Mouse (Mus musculus): ENCODE measurements around the gene Hapln2. TPM values are rescaled to one million over a fixed set of nuclear protein-coding genes. Genes with fewer than 3 reads are reported as not detected.

The Hapln2 gene
- total RNA-seq, 2 experiments from 2014 or later, result 11.3 to 13.5 TPM

DNA sequence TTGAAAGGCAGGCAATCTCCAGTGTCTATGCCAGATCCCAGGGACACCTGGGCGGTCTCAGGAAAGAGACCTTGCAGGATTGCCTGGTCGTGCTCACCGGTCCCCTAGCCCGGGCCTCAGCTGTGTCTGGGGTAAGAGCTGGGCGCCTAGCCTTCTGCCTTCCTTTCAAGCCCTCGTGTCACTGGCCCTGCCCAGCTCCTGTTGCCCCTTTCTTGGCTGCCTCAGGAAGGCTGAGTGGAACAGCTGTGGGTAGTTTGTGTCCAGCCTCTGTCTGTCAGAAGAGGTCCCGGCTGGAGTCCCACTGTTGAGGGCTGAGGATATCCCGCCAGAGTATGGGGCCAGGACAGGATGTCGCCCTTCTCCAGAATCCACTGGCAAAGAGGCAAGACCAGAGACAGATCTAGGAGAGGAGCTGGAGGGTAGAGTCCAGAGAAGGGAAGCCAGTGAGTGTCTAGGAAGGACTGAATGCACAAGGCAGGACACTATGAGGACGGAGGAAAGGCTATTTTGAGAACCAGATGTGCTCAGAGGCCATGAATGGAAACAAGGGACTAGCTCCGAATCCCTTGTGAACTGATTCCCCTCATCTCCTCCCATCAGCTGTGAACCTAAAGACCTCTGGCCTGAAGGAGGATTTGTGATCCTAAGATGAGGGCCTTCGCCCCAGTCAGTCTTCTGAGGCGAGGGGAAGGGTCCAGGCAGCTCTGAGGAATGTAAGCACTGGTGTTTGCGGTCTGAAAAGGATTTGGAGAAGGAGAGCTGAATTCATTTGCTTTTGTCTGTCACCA lies 53.6 kb downstream of the Hapln2 start:
- Histone ChIP-seq H3K4me3 (no peak overlapping the region), H3K27ac (no peak overlapping the region)
- DNase-seq (ENCODE audit: extremely low spot score in 1 of 2, low spot score in 2 of 2), result no peak
- TF ChIP-seq CTCF (IDR thresholded peaks at IDR 0.05), result no peak
- intact Hi-C loops (cut with DNase I), result no loop called here

- DNase-seq (ENCODE audit: extremely low spot score in 1 of 2, low spot score in 2 of 2), result no peak
- H3K27ac ChIP-seq, result no peak overlapping the region
Observed at GRCm38 (mm10) chr3:87972776-87973175, 54.6 kb downstream of the Hapln2 start.

DNA sequence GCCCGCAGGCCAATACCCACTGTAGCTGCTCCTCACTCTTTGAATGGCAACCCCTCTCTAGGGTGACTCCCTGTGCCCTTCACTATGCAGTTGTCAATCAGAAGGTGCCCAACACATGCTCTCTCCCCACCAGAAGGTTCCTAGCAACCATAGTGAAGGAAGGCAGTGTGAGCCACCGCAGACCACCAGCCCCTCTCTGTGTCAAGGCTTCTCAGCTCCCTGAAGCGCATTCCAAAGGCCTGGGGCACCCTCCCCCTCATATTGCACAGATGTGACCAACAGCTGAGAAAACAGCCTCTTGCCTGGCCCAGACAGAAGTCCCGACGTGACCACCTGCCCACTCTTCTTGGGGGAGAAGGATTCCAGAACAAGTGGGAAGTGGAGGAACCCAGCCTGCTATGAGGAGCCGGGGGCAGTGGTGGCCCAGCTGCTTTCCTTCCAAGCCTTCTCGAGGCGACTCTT lies 55.1 kb downstream of the Hapln2 start:
- peak overlapping the region; percentile 46 for H3K4me3 ChIP-seq
- no peak for TF ChIP-seq CTCF (IDR thresholded peaks at IDR 0.05)
- intact Hi-C loops (cut with DNase I), result no loop called here
- DNase-seq (ENCODE audit: extremely low spot score in 1 of 2, low spot score in 2 of 2), result no peak
- no peak overlapping the region for H3K27ac ChIP-seq

More at GRCm38 (mm10) chr3:87972776-87973175, 54.6 kb downstream of the Hapln2 start:
- no peak for TF ChIP-seq CTCF (IDR thresholded peaks at IDR 0.05)
- no peak overlapping the region; the same call in 1 of the 2 replicates for H3K4me3 ChIP-seq
- intact Hi-C loops (cut with DNase I), result no loop called here

Other genes starting within 250 kb of the Hapln2 start
- under 1 TPM; 0.14 to 0.47 TPM for gene Ntrk1, start 232.4 kb downstream of the Hapln2 start, total RNA-seq (2021)
- gene Insrr, start 230.6 kb downstream of the Hapln2 start, total RNA-seq (2021), result under 1 TPM; 0.54 to 0.72 TPM
- 1 to 10 TPM; 7.8 to 7.9 TPM for gene Pear1, start 203.3 kb downstream of the Hapln2 start, total RNA-seq (2021)
- gene Sh2d2a, start 180.8 kb downstream of the Hapln2 start, total RNA-seq (2021), result not detected
- 10 to 100 TPM; 58.3 to 60.6 TPM for gene Prcc, start 142.0 kb downstream of the Hapln2 start, total RNA-seq (2021)
- 100 to 1,000 TPM; 148 to 151 TPM for gene Hdgf, start 121.3 kb downstream of the Hapln2 start, total RNA-seq (2021)
- gene Mrpl24, start 108.1 kb downstream of the Hapln2 start, total RNA-seq (2021), result 10 to 100 TPM; 52.6 to 55.1 TPM
- gene Isg20l2, start 97.3 kb downstream of the Hapln2 start, total RNA-seq (2021), result 10 to 100 TPM; 15.1 to 15.6 TPM
- gene Rrnad1, start 96.9 kb downstream of the Hapln2 start, total RNA-seq (2021), result 10 to 100 TPM; 22.9 to 24.7 TPM
- 1 to 10 TPM; 4.5 to 8.2 TPM for gene Crabp2, start 78.9 kb downstream of the Hapln2 start, total RNA-seq (2021)
- 1 to 10 TPM; 5.7 to 6.2 TPM for gene Nes, start 56.5 kb downstream of the Hapln2 start, total RNA-seq (2021)
- 100 to 1,000 TPM; 241 to 256 TPM for gene Bcan, start 27.4 kb downstream of the Hapln2 start, total RNA-seq (2021)
- 10 to 100 TPM; 17.5 to 19.1 TPM for gene Gpatch4, start 15.5 kb upstream of the Hapln2 start, total RNA-seq (2021)
- gene Naxe, start 30.9 kb upstream of the Hapln2 start, total RNA-seq (2021), result 10 to 100 TPM; 64.3 to 66.6 TPM
- gene Ttc24, start 50.7 kb upstream of the Hapln2 start, total RNA-seq (2021), result not detected
- gene Iqgap3, start 54.4 kb upstream of the Hapln2 start, total RNA-seq (2021), result under 1 TPM; 0.21 to 0.41 TPM
- gene Mef2d, start 114.8 kb upstream of the Hapln2 start, total RNA-seq (2021), result 100 to 1,000 TPM; 223 to 225 TPM
- gene Rhbg, start 227.1 kb upstream of the Hapln2 start, total RNA-seq (2021), result not detected

Measured in left cerebral cortex, adult 2 months (tissue).